Mouse (Mus musculus) embryonic facial prominence, embryonic 11.5 days (tissue): Measurements from ENCODE around the gene Rcan3. TPM values are rescaled to one million over a fixed set of nuclear protein-coding genes. Genes with fewer than 3 reads are reported as not detected.

Experiments used
- ATAC-seq: fragments of 200-750 bp; cut with Nextera tagmentation; replicated peaks from 2 replicates; pipeline ENCODE4 v1.8.0; 2017; ENCODE audit warnings: low read depth; ENCODE audit not compliant: insufficient number of reproducible peaks, low FRiP score, low TSS enrichment
- DNase-seq: peaks from one replicate; pipeline ENCODE4 v3.0.0-alpha.2; 2015; ENCODE audit warnings: low spot score
- H3K27ac ChIP-seq: fragments of 300-500 bp; sonication (generic); replicated peaks from 2 replicates; pipeline ENCODE4 v1.5.1; 2014; ENCODE audit warnings: mild to moderate bottlenecking, low read depth, low read length, control low read depth
- H3K27me3 ChIP-seq: fragments of 300-500 bp; sonication (generic); 2 replicates; pipeline ENCODE4 v1.6.1; 2014; ENCODE audit warnings: mild to moderate bottlenecking, low read length, moderate library complexity, mixed read lengths; ENCODE audit not compliant: control insufficient read depth, insufficient read depth
- H3K36me3 ChIP-seq: fragments of 300-500 bp; sonication (generic); replicated peaks from 2 replicates; pipeline ENCODE4 v1.6.1; 2014; ENCODE audit warnings: low read depth, mild to moderate bottlenecking, low read length, moderate library complexity, mixed read lengths; ENCODE audit not compliant: control insufficient read depth, insufficient read depth
- H3K4me1 ChIP-seq: fragments of 300-500 bp; sonication (generic); 2 replicates; pipeline ENCODE4 v1.6.1; 2014; ENCODE audit warnings: low read length, mixed read lengths; ENCODE audit not compliant: control insufficient read depth, insufficient read depth
- H3K4me2 ChIP-seq: fragments of 300-500 bp; sonication (generic); 2 replicates; pipeline ENCODE4 v1.6.1; 2014; ENCODE audit warnings: low read depth, mild to moderate bottlenecking, control low read depth, low read length, moderate library complexity
- H3K4me3 ChIP-seq: fragments of 300-500 bp; sonication (generic); 2 replicates; pipeline ENCODE4 v1.5.1; 2014; ENCODE audit warnings: low read depth, low read length, control low read depth
- H3K9ac ChIP-seq: fragments of 300-500 bp; sonication (generic); replicated peaks from 2 replicates; pipeline ENCODE4 v1.6.1; 2014; ENCODE audit warnings: mild to moderate bottlenecking, control low read depth, low read length
- H3K9me3 ChIP-seq: fragments of 300-500 bp; sonication (generic); replicated peaks from 2 replicates; pipeline ENCODE4 v1.6.1; 2016; ENCODE audit warnings: mild to moderate bottlenecking, low read length, inconsistent platforms, mixed read lengths; ENCODE audit not compliant: control insufficient read depth
- WGBS: fragments of 180-500 bp; shearing (Covaris S2); extraction: QIAGEN DNeasy Blood & Tissue Kit; methylation state at CpG from one replicate; pipeline ENCODE4 v1.1.7; 2014; 5-methylcytosine and 5-hydroxymethylcytosine counted together
- polyA plus RNA-seq: library from polyadenylated mRNA; unstranded; fragments of >200 nt; fragmentation: Nextera tagmentation; extraction: Ambion mirVana; gene quantifications from 2 replicates; pipeline ENCODE4 v1.2.1, GENCODE M21; 2014

Rcan3 gene
- polyA plus RNA-seq, 1 experiment from 2014 or later: 10.7 TPM

DNA sequence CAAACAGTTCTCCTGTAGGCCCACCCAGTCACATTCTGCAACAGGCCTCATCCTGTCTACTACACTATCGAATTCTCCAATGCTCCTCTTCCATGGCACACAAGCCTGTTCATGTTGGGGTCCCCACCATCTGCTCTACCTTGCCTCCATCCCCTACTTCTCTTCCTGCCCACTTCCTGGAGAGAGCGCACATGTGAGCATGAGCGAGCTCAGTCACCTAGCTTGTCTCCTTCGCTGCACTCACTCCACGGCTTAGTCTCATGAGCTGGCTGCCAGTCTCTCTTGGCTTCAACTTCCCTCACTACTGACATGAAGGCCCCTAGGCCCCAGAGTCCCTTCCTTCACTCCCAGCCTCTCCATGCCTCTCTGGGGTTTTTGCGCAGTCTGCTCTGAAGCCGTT, 7.1 kb downstream of the Rcan3 start:
- Histone ChIP-seq H3K4me2 (no peak overlapping the region), H3K4me1 (no peaks in the 10 kb centered on the region), H3K27ac (no peak overlapping the region), H3K9ac (no peak overlapping the region), H3K4me3 (no peak overlapping the region), H3K27me3 (no peaks in the 10 kb centered on the region), H3K36me3 (no peaks in the 10 kb centered on the region), H3K9me3 (no peaks in the 10 kb centered on the region)
- DNase-seq: no peak
- no peak for ATAC-seq
- WGBS: 89% methylated on average over 7 of the region's 7 CpGs

DNA sequence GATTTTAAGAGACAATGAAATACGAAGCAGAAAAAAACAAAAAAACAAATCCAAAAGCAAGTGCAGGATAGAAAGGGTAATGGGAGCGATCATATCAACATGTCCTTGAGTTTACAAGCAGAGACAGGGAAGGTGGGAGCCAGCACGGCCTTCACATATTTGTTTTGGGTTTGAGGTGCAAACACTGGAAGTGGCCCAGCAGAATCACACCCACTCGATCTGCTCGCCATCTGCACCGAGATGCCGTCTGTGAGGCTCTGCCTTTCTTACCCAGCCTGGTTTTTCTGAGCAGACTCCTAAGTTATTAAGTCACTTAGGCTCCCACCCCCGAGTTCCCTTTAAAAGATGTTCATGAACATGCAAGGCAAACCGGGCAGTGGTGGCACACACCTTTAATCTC, 8.0 kb downstream of the Rcan3 start:
- no peak overlapping the region for H3K4me2 ChIP-seq
- no peaks in the 10 kb centered on the region for H3K4me1 ChIP-seq
- no peak for ATAC-seq
- H3K27ac ChIP-seq: no peak overlapping the region
- no peak overlapping the region for H3K9ac ChIP-seq
- no peak for DNase-seq
- H3K36me3 ChIP-seq: no peaks in the 10 kb centered on the region
- H3K9me3 ChIP-seq: no peaks in the 10 kb centered on the region
- H3K27me3 ChIP-seq: no peaks in the 10 kb centered on the region
- H3K4me3 ChIP-seq: no peak overlapping the region
- WGBS: 90% methylated on average over 9 of the region's 9 CpGs

DNA sequence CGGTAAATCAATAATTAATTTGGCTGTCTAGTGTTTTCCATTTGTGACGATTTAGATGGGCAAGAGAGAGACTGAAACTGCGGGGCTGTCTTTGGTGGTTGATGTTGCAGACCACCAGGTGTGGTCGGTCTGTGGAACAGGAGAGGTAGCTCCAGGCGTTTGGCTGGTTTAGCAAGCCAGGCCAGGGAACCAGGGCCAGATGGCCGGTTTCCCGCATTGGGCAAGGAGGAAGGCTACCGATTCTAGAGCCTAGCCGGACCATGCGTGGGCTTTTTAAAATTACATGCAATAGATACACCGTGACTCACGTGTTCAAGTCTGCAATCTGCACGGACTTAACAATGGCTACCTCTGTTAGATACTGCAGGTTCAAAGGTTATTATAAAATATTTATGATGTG, 12.7 kb downstream of the Rcan3 start:
- Histone ChIP-seq H3K4me3 (no peak overlapping the region), H3K4me2 (no peak overlapping the region), H3K9ac (no peak overlapping the region), H3K4me1 (no peaks in the 10 kb centered on the region), H3K36me3 (no peaks in the 10 kb centered on the region; the same call in 1 of the 2 replicates), H3K27ac (no peak overlapping the region), H3K9me3 (no peaks in the 10 kb centered on the region), H3K27me3 (no peaks in the 10 kb centered on the region)
- ATAC-seq (no peak), DNase-seq (no peak)
- 96% methylated on average over 13 of the region's 13 CpGs for WGBS

DNA sequence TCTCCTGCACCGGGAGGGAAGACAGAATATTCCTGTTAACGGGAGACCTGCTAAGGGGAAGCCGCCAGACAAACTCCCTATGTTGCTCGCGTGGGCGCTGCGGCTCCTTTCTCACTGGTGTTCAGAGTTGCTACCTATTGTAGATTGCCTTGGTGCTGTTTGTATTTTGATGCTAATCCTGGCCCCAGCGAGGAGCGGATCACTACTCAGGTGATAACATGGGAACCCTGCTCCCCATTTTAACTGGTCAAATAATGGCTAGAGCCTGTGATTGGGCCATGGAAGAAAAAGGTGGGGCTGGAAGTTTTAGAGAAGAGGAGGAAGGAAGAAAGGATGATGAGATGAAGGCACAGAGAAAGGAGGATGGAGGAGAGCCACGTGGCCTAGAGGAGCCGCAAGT, 13.2 kb downstream of the Rcan3 start:
- DNase-seq (no peak), ATAC-seq (no peak)
- H3K4me3 ChIP-seq: no peak overlapping the region
- no peaks in the 10 kb centered on the region; the same call in 1 of the 2 replicates for H3K36me3 ChIP-seq
- 76% methylated on average over 11 of the region's 11 CpGs for WGBS
- H3K4me1 ChIP-seq: no peaks in the 10 kb centered on the region
- no peaks in the 10 kb centered on the region for H3K27me3 ChIP-seq
- no peak overlapping the region for H3K4me2 ChIP-seq
- no peak overlapping the region for H3K9ac ChIP-seq
- no peaks in the 10 kb centered on the region for H3K9me3 ChIP-seq
- H3K27ac ChIP-seq: no peak overlapping the region

DNA sequence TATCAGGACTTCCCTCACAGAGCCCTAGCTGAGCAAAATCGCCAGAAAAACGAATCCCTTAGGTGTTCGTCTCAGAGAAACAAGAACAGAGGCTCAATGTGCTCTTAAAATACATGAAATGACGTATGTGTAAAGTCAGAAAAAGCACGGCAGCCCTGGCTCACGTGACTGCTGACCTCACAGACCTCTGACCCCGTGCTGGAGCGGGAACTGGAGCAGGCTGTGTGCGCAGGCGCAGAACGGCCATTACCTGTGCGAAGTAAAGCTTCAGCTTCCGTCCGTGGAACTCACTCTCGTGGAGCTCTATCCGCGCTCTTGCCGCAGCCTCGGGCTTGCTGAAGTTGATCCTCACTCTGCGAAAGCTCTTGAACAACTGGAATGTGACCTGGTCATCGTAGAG, 13.7 kb downstream of the Rcan3 start:
- no peaks in the 10 kb centered on the region for H3K27me3 ChIP-seq
- no peaks in the 10 kb centered on the region for H3K9me3 ChIP-seq
- H3K4me3 ChIP-seq: no peak overlapping the region
- 82% methylated on average over 21 of the region's 21 CpGs for WGBS
- no peaks in the 10 kb centered on the region; the same call in 1 of the 2 replicates for H3K36me3 ChIP-seq
- H3K27ac ChIP-seq: no peak overlapping the region
- ATAC-seq: no peak
- DNase-seq: no peak
- no peaks in the 10 kb centered on the region for H3K4me1 ChIP-seq
- H3K4me2 ChIP-seq: no peak overlapping the region
- no peak overlapping the region for H3K9ac ChIP-seq

DNA sequence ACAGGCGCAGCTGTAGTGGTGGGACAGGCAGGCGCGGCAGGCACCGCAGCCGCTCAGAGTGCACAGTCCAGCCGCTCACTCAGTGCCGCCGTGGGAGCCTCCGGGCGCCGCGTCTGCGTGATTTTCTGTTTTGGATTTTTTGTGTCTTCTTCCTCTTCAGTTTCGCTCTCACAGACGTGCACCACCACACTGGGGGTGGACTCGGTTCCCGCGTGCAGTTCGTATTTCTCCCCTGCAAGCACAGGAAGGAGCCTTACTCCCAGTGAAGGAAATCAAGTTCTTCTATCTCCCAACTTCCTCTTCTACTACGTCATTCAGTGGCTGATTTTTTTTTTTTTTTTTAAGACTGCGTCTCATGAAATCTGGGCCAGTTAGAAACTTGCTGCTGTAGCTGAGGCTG, 17.3 kb downstream of the Rcan3 start:
- H3K27me3 ChIP-seq: no peaks in the 10 kb centered on the region
- WGBS: 92% methylated on average over 21 of the region's 21 CpGs

DNA sequence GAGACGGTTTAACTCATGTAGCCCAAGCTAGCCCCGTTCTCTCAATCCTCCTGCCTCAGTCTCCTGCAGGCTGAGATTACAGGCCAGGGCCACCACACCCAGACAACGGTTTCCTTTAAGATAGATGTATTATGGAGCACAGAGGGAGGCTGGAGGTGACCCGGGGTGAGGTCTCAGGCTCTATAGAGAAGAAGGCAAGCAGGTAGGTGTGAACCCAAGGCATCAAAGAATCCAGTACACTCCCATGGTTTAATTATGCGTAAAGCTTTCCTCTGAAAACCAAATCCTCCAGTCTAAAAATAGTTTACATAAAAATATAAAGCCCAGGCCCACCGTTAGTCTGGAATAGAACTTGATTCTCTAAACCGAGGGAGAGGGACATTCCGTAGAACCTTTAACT, 20.2 kb downstream of the Rcan3 start:
- Histone ChIP-seq H3K4me3 (no peak overlapping the region), H3K4me1 (no peaks in the 10 kb centered on the region), H3K36me3 (no peaks in the 10 kb centered on the region), H3K27ac (no peak overlapping the region), H3K4me2 (no peak overlapping the region), H3K27me3 (no peaks in the 10 kb centered on the region), H3K9me3 (no peaks in the 10 kb centered on the region), H3K9ac (no peak overlapping the region)
- no peak for ATAC-seq
- DNase-seq: no peak
- 85% methylated on average over 8 of the region's 8 CpGs for WGBS

More for the DNA sequence above, 17.3 kb downstream of the Rcan3 start:
- no peaks in the 10 kb centered on the region for H3K9me3 ChIP-seq
- no peak overlapping the region for H3K4me2 ChIP-seq
- H3K36me3 ChIP-seq: no peaks in the 10 kb centered on the region; the same call in 1 of the 2 replicates
- no peak overlapping the region for H3K4me3 ChIP-seq
- ATAC-seq (no peak), DNase-seq (no peak)
- H3K4me1 ChIP-seq: no peaks in the 10 kb centered on the region
- no peak overlapping the region for H3K9ac ChIP-seq
- no peak overlapping the region for H3K27ac ChIP-seq

DNA sequence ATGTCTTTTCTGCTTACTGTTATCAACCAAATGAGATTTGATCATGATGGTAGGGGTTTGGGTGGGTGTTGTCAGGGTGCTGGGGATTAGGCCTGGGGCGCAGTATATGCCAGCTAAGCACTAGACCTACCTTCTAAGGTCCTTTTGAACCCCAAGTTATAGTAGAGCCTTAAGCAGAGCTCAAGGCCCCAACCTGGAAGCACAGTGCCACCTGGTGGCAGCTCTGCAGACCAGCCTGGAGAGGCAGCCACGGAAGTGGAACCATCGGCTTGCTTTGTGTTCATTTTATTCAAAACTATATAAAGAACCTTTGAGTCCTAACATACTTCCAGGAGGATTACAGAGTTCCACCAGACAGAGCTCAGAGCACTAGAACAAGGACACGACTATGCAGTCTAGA, 22.0 kb downstream of the Rcan3 start:
- WGBS: 46% methylated on average over 4 of the region's 4 CpGs
- no peaks in the 10 kb centered on the region for H3K9me3 ChIP-seq

More for the DNA sequence above, 22.0 kb downstream of the Rcan3 start:
- Histone ChIP-seq H3K4me2 (no peak overlapping the region), H3K9ac (no peak overlapping the region), H3K36me3 (no peaks in the 10 kb centered on the region), H3K27me3 (no peaks in the 10 kb centered on the region), H3K27ac (no peak overlapping the region), H3K4me1 (no peaks in the 10 kb centered on the region), H3K4me3 (no peak overlapping the region)
- DNase-seq (peak; percentile 74), ATAC-seq (no peak)
